Mouse (Mus musculus) intestine, embryonic 16.5 days (tissue): ENCODE results near the gene Mfsd4b2. TPM values are rescaled to one million over a fixed set of nuclear protein-coding genes. Genes with fewer than 3 reads are reported as not detected.
A peak's percentile ranks its signal among the peaks of the same experiment; 100 is the strongest.

Source experiments
- ATAC-seq: fragments of 200-750 bp; cut with Nextera tagmentation; 2 replicates; pipeline ENCODE4 v1.8.0; 2017; ENCODE audit warnings: moderate TSS enrichment, moderate library complexity
- H3K27ac ChIP-seq: fragments of 300-500 bp; sonication (generic); 2 replicates; pipeline ENCODE4 v1.5.1; 2014; ENCODE audit warnings: mild to moderate bottlenecking, low read length
- H3K27me3 ChIP-seq: fragments of 300-500 bp; sonication (generic); replicated peaks from 2 replicates; pipeline ENCODE4 v1.6.1; 2014; ENCODE audit warnings: low read length, control low read depth, mixed read lengths; ENCODE audit not compliant: control insufficient read depth, insufficient read depth
- H3K36me3 ChIP-seq: fragments of 300-500 bp; sonication (generic); 2 replicates; pipeline ENCODE4 v1.6.1; 2014; ENCODE audit warnings: low read length, control low read depth; ENCODE audit not compliant: control insufficient read depth, insufficient read depth
- H3K4me1 ChIP-seq: fragments of 300-500 bp; sonication (generic); 2 replicates; pipeline ENCODE4 v1.6.1; 2014; ENCODE audit warnings: low read length, control low read depth, mixed read lengths; ENCODE audit not compliant: control insufficient read depth, insufficient read depth
- H3K4me2 ChIP-seq: fragments of 300-500 bp; sonication (generic); 2 replicates; pipeline ENCODE4 v1.6.1; 2014; ENCODE audit warnings: low read depth, low read length, control low read depth
- H3K4me3 ChIP-seq: fragments of 300-500 bp; sonication (generic); 2 replicates; pipeline ENCODE4 v1.5.1; 2014; ENCODE audit warnings: mild to moderate bottlenecking, low read length
- H3K9ac ChIP-seq: fragments of 300-500 bp; sonication (generic); 2 replicates; pipeline ENCODE4 v1.6.1; 2014; ENCODE audit warnings: low read depth, low read length
- H3K9me3 ChIP-seq: fragments of 300-500 bp; sonication (generic); 2 replicates; pipeline ENCODE4 v1.6.1; 2016; ENCODE audit warnings: low read length, control low read depth; ENCODE audit not compliant: control insufficient read depth
- WGBS: fragments of 180-500 bp; shearing (Covaris S2); extraction: QIAGEN DNeasy Blood & Tissue Kit; methylation state at CpG from one replicate; pipeline ENCODE4 v1.1.7; 2014; 5-methylcytosine and 5-hydroxymethylcytosine counted together
- polyA plus RNA-seq: library from polyadenylated mRNA; unstranded; fragments of >200 nt; fragmentation: Nextera tagmentation; extraction: Ambion mirVana; gene quantifications from 2 replicates; pipeline ENCODE4 v1.2.1, GENCODE M21; 2015

Mfsd4b2 gene
- polyA plus RNA-seq, 1 experiment from 2014 or later = 1.8 TPM

DNA sequence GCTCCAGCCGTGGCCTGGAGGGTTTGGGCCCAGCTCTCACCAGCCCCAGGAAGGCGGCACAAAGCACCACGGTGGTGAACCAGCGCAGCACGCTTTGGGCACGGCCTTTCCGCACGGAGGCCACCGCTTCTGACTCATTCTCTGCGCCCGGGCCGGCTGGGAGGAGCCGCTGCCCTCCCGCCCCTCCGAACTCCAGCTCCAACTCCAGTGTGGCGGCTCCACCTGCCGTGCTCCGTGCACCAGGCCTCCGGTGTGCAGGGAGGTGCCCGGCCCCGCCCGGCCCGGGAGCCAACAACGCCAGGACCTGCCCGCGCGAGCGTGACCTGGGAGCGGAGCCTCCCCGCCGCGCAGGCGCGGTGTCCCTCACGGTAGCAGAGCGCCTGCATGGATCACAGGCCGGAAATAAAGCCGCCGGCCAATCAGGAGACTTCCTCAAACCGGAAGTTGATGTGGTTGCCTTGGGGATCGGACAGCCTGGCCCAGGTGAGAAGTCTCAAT, 27.8 kb downstream of the Mfsd4b2 start, which contains the start of gene Mfsd4b4:
Gene Mfsd4b4 (minus strand): TSS at position 365 of the 498 bp plus-strand sequence.
- Histone ChIP-seq H3K9me3 (no peaks in the 10 kb centered on the region), H3K27me3 (no peaks in the 10 kb centered on the region), H3K4me3 (peak within 1 kb of the TSS; percentile 65), H3K36me3 (no peaks in the 10 kb centered on the region), H3K9ac (peak within 1 kb of the TSS; percentile 85), H3K4me2 (peak within 1 kb of the TSS; percentile 89), H3K4me1 (0 out of 2 replicates have a peak, but pooled peaks cover 3% of the 10 kb centered on the region), H3K27ac (peak within 1 kb of the TSS; percentile 95)
- 1% methylated on average over 41 of the region's 41 CpGs for WGBS
- peak; percentile 99 for ATAC-seq

DNA sequence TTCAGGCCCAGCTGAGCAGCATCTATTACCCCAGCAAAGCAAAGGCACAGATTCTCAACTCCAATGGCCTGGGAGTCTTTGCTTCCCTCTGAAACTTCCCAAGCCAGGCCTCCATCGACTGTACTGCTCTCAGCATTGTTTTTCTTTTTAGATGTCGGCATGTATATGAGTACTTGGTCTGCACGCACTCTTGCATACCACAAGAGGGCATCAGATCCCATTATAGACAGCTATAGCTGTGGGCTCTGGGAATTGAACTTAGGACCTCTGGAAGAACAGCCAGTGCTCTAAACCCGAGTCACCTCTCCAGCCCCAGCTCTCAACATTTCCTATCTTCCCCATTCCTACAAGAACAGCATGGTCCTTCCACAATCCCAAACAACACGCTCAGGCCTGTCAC, 30.2 kb downstream of the Mfsd4b2 start:
- Histone ChIP-seq H3K36me3 (no peaks in the 10 kb centered on the region), H3K27me3 (no peaks in the 10 kb centered on the region), H3K4me1 (0 out of 2 replicates have a peak, but pooled peaks cover 3% of the 10 kb centered on the region), H3K4me2 (no peak overlapping the region), H3K9me3 (no peaks in the 10 kb centered on the region), H3K27ac (no peak overlapping the region), H3K9ac (no peak overlapping the region), H3K4me3 (no peak overlapping the region)
- WGBS = 84% methylated on average over 5 of the region's 5 CpGs
- no peak for ATAC-seq

- no peak overlapping the region for H3K4me2 ChIP-seq
- WGBS = 68% methylated on average over 11 of the region's 11 CpGs
- H3K9ac ChIP-seq = no peak overlapping the region
- H3K4me1 ChIP-seq = 0 out of 2 replicates have a peak, but pooled peaks cover 3% of the 10 kb centered on the region
- H3K9me3 ChIP-seq = no peaks in the 10 kb centered on the region
- H3K27me3 ChIP-seq = no peaks in the 10 kb centered on the region
- ATAC-seq = no peak
- H3K4me3 ChIP-seq = no peak overlapping the region
- no peaks in the 10 kb centered on the region for H3K36me3 ChIP-seq
- no peak overlapping the region for H3K27ac ChIP-seq
Observed at GRCm38 (mm10) chr10:39893702-39894697, 32.7 kb downstream of the Mfsd4b2 start.

- Histone ChIP-seq H3K36me3 (no peaks in the 10 kb centered on the region), H3K27ac (no peak overlapping the region), H3K9ac (no peak overlapping the region), H3K9me3 (no peaks in the 10 kb centered on the region), H3K4me3 (no peak overlapping the region), H3K4me2 (no peak overlapping the region), H3K4me1 (no peaks in the 10 kb centered on the region), H3K27me3 (no peaks in the 10 kb centered on the region)
- ATAC-seq = no peak
- WGBS = 45% methylated on average over 3 of the region's 3 CpGs
Observed at GRCm38 (mm10) chr10:39888621-39889020, 38.1 kb downstream of the Mfsd4b2 start.

Other genes with a start within 250 kb of the Mfsd4b2 start
- gene Rev3l, start 194.8 kb downstream of the Mfsd4b2 start, polyA plus RNA-seq = 8.5 and 8.7 TPM in 2 replicates
- gene Mfsd4b4, start 27.7 kb downstream of the Mfsd4b2 start, polyA plus RNA-seq = 2.7 and 2.8 TPM in 2 replicates
- 9.4 and 11.7 TPM in 2 replicates for gene Mfsd4b3, start 33.2 kb upstream of the Mfsd4b2 start, polyA plus RNA-seq
- 0.29 and 0.43 TPM in 2 replicates for gene Mfsd4b5, start 59.7 kb upstream of the Mfsd4b2 start, polyA plus RNA-seq
- 1.4 and 3.4 TPM in 2 replicates for gene Mfsd4b1, start 98.3 kb upstream of the Mfsd4b2 start, polyA plus RNA-seq
- gene Slc16a10, start 215.3 kb upstream of the Mfsd4b2 start, polyA plus RNA-seq = 48.2 and 61.4 TPM in 2 replicates